Mouse (Mus musculus): Measurements from ENCODE around the gene Atp6v1e1. TPM values are rescaled to one million over a fixed set of nuclear protein-coding genes. Genes with fewer than 3 reads are reported as not detected.

Atp6v1e1 gene
- total and polyA plus RNA-seq, 3 experiments = 76.9 to 95.2 (median 91.6) TPM

- H3K4me2 ChIP-seq (ENCODE audit: insufficient read depth, low read depth, poor library complexity, severe bottlenecking) = no peak overlapping the region
- no peak overlapping the region for H3K9ac ChIP-seq (ENCODE audit: insufficient read depth, low read depth)
- no peaks in the 10 kb centered on the region for H3K79me2 ChIP-seq (replicated peaks; ENCODE audit: control insufficient read depth, extremely low read depth, insufficient read depth, poor library complexity, severe bottlenecking)
- TF ChIP-seq TBP (conservative IDR thresholded peaks at IDR 0.05; ENCODE audit: low read depth, low read length) = no peak
- no peak for TF ChIP-seq UBTF (IDR thresholded peaks at IDR 0.05; ENCODE audit: low read depth, low read length)
- TF ChIP-seq CHD1 (IDR thresholded peaks at IDR 0.05; ENCODE audit: low read depth, low read length) = no peak
- TF ChIP-seq RCOR1 (conservative IDR thresholded peaks at IDR 0.05; ENCODE audit: low read depth, low read length) = no peak
- TF ChIP-seq E2F4 (IDR thresholded peaks at IDR 0.05; ENCODE audit: insufficient replicate concordance, low read depth, low read length) = no peak
- TF ChIP-seq POLR2AphosphoS2 (IDR thresholded peaks at IDR 0.05; ENCODE audit: low read depth, low read length) = no peak
- no peak for TF ChIP-seq SIN3A (IDR thresholded peaks at IDR 0.05; ENCODE audit: low read length)
- TF ChIP-seq ETS1 (conservative IDR thresholded peaks at IDR 0.05; ENCODE audit: low read depth, low read length) = no peak
- TF ChIP-seq NRF1 (IDR thresholded peaks at IDR 0.05; ENCODE audit: low read depth, low read length) = no peak
- no peak for TF ChIP-seq ZMIZ1 (IDR thresholded peaks at IDR 0.05; ENCODE audit: low read depth, low read length)
- H3K4me1 ChIP-seq (ENCODE audit: control insufficient read depth in 1 of 2, insufficient read depth in 2 of 2) = no peaks in the 10 kb centered on the region
- peaks cover 63 to 85% of the 10 kb centered on the region in 2 experiments for H3K36me3 ChIP-seq (replicated peaks in 1 of 2; ENCODE audit: control insufficient read depth in 1 of 2, insufficient read depth in 1 of 2, low read length in 1 of 2)
- in situ Hi-C loops (cut with MboI; ENCODE audit: low pct_ligation_motif_present, low pct_unique_long_range_greater_than_20kb, low sequenced_read_pairs) = no loop called here
- peaks cover 3% of the 10 kb centered on the region for H3K9me3 ChIP-seq (replicated peaks; ENCODE audit: low read length)
- H3K27me3 ChIP-seq (replicated peaks) = no peaks in the 10 kb centered on the region
- H3K4me3 ChIP-seq (replicated peaks in 1 of 3; ENCODE audit: low read depth in 2 of 3, low read length in 2 of 3, poor library complexity in 1 of 3) = no peak overlapping the region
- dilution Hi-C loops (cut with MboI; ENCODE audit: extremely low pct_ligation_motif_present, extremely low pct_unique_long_range_greater_than_20kb, low sequenced_read_pairs) = no loop called here
- DNase-seq (ENCODE audit: extremely low read depth) = no peak
- H3K27ac ChIP-seq (ENCODE audit: insufficient read depth, low read depth) = no peak overlapping the region
Measured at GRCm38 (mm10) chr6:120807738-120808081, 14.9 kb downstream of the Atp6v1e1 start.

GRCm38 (mm10) chr6:120806999-120807737, 15.4 kb downstream of the Atp6v1e1 start:
- Histone ChIP-seq H3K9ac (ENCODE audit: insufficient read depth, low read depth) (no peak overlapping the region), H3K9me3 (replicated peaks; ENCODE audit: low read length) (peaks cover 3% of the 10 kb centered on the region), H3K4me3 (replicated peaks in 1 of 3; ENCODE audit: low read depth in 2 of 3, low read length in 2 of 3, poor library complexity in 1 of 3) (no peak overlapping the region), H3K79me2 (replicated peaks; ENCODE audit: control insufficient read depth, extremely low read depth, insufficient read depth, poor library complexity, severe bottlenecking) (no peaks in the 10 kb centered on the region), H3K36me3 (replicated peaks in 1 of 2; ENCODE audit: control insufficient read depth in 1 of 2, insufficient read depth in 1 of 2, low read length in 1 of 2) (peaks cover 67 to 90% of the 10 kb centered on the region in 2 experiments), H3K27ac (ENCODE audit: insufficient read depth, low read depth) (no peak overlapping the region), H3K4me2 (ENCODE audit: insufficient read depth, low read depth, poor library complexity, severe bottlenecking) (no peak overlapping the region), H3K4me1 (ENCODE audit: control insufficient read depth in 1 of 2, insufficient read depth in 2 of 2) (no peaks in the 10 kb centered on the region), H3K27me3 (replicated peaks) (no peaks in the 10 kb centered on the region)
- no peak for TF ChIP-seq MAX (IDR thresholded peaks at IDR 0.05; ENCODE audit: low read length)
- no peak for DNase-seq (ENCODE audit: extremely low read depth)
- dilution Hi-C loops (cut with MboI; ENCODE audit: extremely low pct_ligation_motif_present, extremely low pct_unique_long_range_greater_than_20kb, low sequenced_read_pairs) = no loop called here
- in situ Hi-C loops (cut with MboI; ENCODE audit: low pct_ligation_motif_present, low pct_unique_long_range_greater_than_20kb, low sequenced_read_pairs) = no loop called here

GRCm38 (mm10) chr6:120799581-120800041, 23.0 kb downstream of the Atp6v1e1 start:
- Histone ChIP-seq H3K27ac (ENCODE audit: insufficient read depth, low read depth) (peak overlapping the region; percentile 53), H3K27me3 (replicated peaks) (no peaks in the 10 kb centered on the region), H3K79me2 (replicated peaks; ENCODE audit: control insufficient read depth, extremely low read depth, insufficient read depth, poor library complexity, severe bottlenecking) (no peaks in the 10 kb centered on the region), H3K36me3 (replicated peaks in 1 of 2; ENCODE audit: control insufficient read depth in 1 of 2, insufficient read depth in 1 of 2, low read length in 1 of 2) (peaks cover 88 to 98% of the 10 kb centered on the region in 2 experiments), H3K9ac (ENCODE audit: insufficient read depth, low read depth) (no peak overlapping the region), H3K9me3 (replicated peaks; ENCODE audit: low read length) (no peaks in the 10 kb centered on the region), H3K4me2 (ENCODE audit: insufficient read depth, low read depth, poor library complexity, severe bottlenecking) (no peak overlapping the region), H3K4me3 (replicated peaks in 1 of 3; ENCODE audit: low read depth in 2 of 3, low read length in 2 of 3, poor library complexity in 1 of 3) (no peak overlapping the region), H3K4me1 (ENCODE audit: control insufficient read depth in 1 of 2, insufficient read depth in 2 of 2) (peaks cover 13 to 34% of the 10 kb centered on the region in 2 experiments)
- DNase-seq (ENCODE audit: extremely low read depth) = peak; percentile 76
- TF ChIP-seq POLR2A (IDR thresholded peaks at IDR 0.05; ENCODE audit: low read depth, low read length) = no peak
- TF ChIP-seq EP300 (IDR thresholded peaks at IDR 0.05; ENCODE audit: low read length) = no peak
- peak; percentile 65 for TF ChIP-seq BHLHE40 (IDR thresholded peaks at IDR 0.05; ENCODE audit: low read depth, low read length)
- peak; percentile 83 for TF ChIP-seq ETS1 (conservative IDR thresholded peaks at IDR 0.05; ENCODE audit: low read depth, low read length)
- TF ChIP-seq SMC3 (IDR thresholded peaks at IDR 0.05; ENCODE audit: low read depth, low read length) = no peak
- TF ChIP-seq MAFK (IDR thresholded peaks at IDR 0.05; ENCODE audit: insufficient replicate concordance, low read length) = no peak
- dilution Hi-C loops (cut with MboI; ENCODE audit: extremely low pct_ligation_motif_present, extremely low pct_unique_long_range_greater_than_20kb, low sequenced_read_pairs) = no loop called here
- in situ Hi-C loops (cut with MboI; ENCODE audit: low pct_ligation_motif_present, low pct_unique_long_range_greater_than_20kb, low sequenced_read_pairs) = no loop called here

Data from CH12.LX (cell line).